9 mouse cellular contexts compared by ENCODE assay signal in the genomic region with DNA sequence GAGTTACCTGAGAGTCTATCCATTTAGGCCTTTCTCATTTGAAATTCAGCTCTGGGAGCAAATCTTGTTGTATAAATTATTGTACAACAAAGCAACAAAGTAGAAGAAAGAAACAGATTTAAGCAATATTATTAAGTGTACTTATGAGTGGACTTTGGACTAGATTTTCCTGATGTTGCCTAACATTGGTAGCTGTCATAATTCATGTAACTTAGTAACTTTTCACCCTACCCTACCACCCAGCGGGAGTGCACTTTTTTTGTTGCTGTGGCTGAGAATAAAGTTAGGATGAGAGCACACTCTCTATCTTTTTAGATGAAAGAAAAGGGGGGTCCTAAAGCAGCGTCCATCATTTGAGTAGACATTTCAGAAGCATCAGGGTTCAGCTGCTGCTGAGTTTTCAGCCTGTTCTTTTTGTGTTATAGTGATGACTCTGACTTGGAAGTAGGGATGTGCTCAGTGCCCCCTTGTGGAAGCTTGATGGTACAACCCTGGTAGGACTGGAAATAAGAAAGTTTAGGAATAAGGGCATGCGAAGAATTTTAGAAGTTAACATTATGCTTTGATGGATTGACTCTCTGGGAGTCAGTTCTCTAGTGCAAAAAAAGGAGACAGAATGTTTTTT. TPM values are rescaled to one million over a fixed set of nuclear protein-coding genes. Genes with fewer than 3 reads are reported as not detected.
DNase-seq lines count a peak whose midpoint lies in the region; ATAC-seq and TF ChIP-seq lines count a peak whose summit lies in the region.
"Had no signal": no experiment of that assay in that cellular context is flagged by ENCODE, and none has a peak within 500 bp of the region (broad histone marks: within the 10 kb centered on the region; RNA-seq: fewer than 3 reads in every experiment).

No protein-coding gene starts in this region.

- H3K4me1 ChIP-seq in hindbrain, embryonic 11.5 days (replicated peaks; ENCODE audit: control insufficient read depth, insufficient read depth, low read length), result no peaks in the 10 kb centered on the region
- 0 out of 2 replicates have a peak, but pooled peaks cover 3% of the 10 kb centered on the region for H3K4me1 ChIP-seq in hindbrain, embryonic 13.5 days (replicated peaks)
- H3K4me1 ChIP-seq in lung, embryonic 14.5 days (ENCODE audit: insufficient read depth), result 0 out of 2 replicates have a peak, but pooled peaks cover 2% of the 10 kb centered on the region

- 61% methylated on average over 3 of the region's 3 CpGs for WGBS in hindbrain, embryonic 11.5 days
- 55% methylated on average over 3 of the region's 3 CpGs for WGBS in hindbrain, embryonic 13.5 days
- WGBS in lung, embryonic 14.5 days, result 43% methylated on average over 3 of the region's 3 CpGs

- intact Hi-C loops in gastrocnemius, postnatal 14 days (cut with DNase I; ENCODE audit: low total_unique reads), result loop anchor here (10.0 kb wide), 1 partner anchor 188 kb away; no protein-coding TSS in a partner anchor

- H3K27ac ChIP-seq in hindbrain, embryonic 11.5 days (ENCODE audit: low read depth, low read length), result no peak overlapping the region
- H3K27ac ChIP-seq in hindbrain, embryonic 13.5 days, result no peak overlapping the region
- H3K27ac ChIP-seq in lung, embryonic 14.5 days (ENCODE audit: low read depth), result no peak overlapping the region
- H3K27ac ChIP-seq: liver, embryonic 15.5 days had no signal

- no peaks in the 10 kb centered on the region for H3K9me3 ChIP-seq in hindbrain, embryonic 11.5 days (ENCODE audit: control insufficient read depth, low read length)
- H3K9me3 ChIP-seq in hindbrain, embryonic 13.5 days, result no peaks in the 10 kb centered on the region
- no peaks in the 10 kb centered on the region for H3K9me3 ChIP-seq in lung, embryonic 14.5 days (ENCODE audit: low read depth, low read length)
- H3K9me3 ChIP-seq: liver, embryonic 15.5 days had no signal

- no peak overlapping the region for H3K9ac ChIP-seq in hindbrain, embryonic 11.5 days (ENCODE audit: low read depth, low read length)
- no peak overlapping the region for H3K9ac ChIP-seq in hindbrain, embryonic 13.5 days
- H3K9ac ChIP-seq in lung, embryonic 14.5 days, result no peak overlapping the region
- H3K9ac ChIP-seq: liver, embryonic 15.5 days had no signal

- no peaks in the 10 kb centered on the region for H3K27me3 ChIP-seq in hindbrain, embryonic 11.5 days (ENCODE audit: control insufficient read depth, insufficient read depth, low read length)
- no peaks in the 10 kb centered on the region for H3K27me3 ChIP-seq in hindbrain, embryonic 13.5 days
- no peaks in the 10 kb centered on the region for H3K27me3 ChIP-seq in lung, embryonic 14.5 days (ENCODE audit: insufficient read depth, low read length)
- H3K27me3 ChIP-seq: liver, embryonic 15.5 days had no signal

- peak; percentile 83 for TF ChIP-seq CTCF in lung, embryonic 14.5 days (IDR thresholded peaks at IDR 0.05; ENCODE audit: low read depth)

- ATAC-seq in hindbrain, embryonic 11.5 days (ENCODE audit: low FRiP score), result no peak
- no peak for ATAC-seq in hindbrain, embryonic 13.5 days (ENCODE audit: low FRiP score)
- peak; percentile 58 for ATAC-seq in lung, embryonic 14.5 days (ENCODE audit: insufficient read depth)

- no peak overlapping the region for H3K4me2 ChIP-seq in hindbrain, embryonic 11.5 days (replicated peaks; ENCODE audit: low read depth, low read length)
- no peak overlapping the region for H3K4me2 ChIP-seq in hindbrain, embryonic 13.5 days
- no peak overlapping the region for H3K4me2 ChIP-seq in lung, embryonic 14.5 days
- H3K4me2 ChIP-seq: liver, embryonic 15.5 days had no signal

- no peaks in the 10 kb centered on the region for H3K36me3 ChIP-seq in hindbrain, embryonic 11.5 days (ENCODE audit: control insufficient read depth, insufficient read depth, low read length)
- H3K36me3 ChIP-seq in hindbrain, embryonic 13.5 days, result peaks cover 10% of the 10 kb centered on the region; the same call in 1 of the 2 replicates
- peaks cover 11% of the 10 kb centered on the region; the same call in 1 of the 2 replicates for H3K36me3 ChIP-seq in lung, embryonic 14.5 days (ENCODE audit: insufficient read depth)

- peak; percentile 56 for DNase-seq in hindbrain, embryonic 11.5 days (ENCODE audit: low spot score)
- peak; percentile 65 for DNase-seq in R1 (ENCODE audit: low read depth, low spot score)
- DNase-seq in cerebellum, postnatal 25 days, result peak; percentile 41 to 63
- peak; percentile 33 for DNase-seq in gastrocnemius, postnatal 14 days
- DNase-seq in kidney, postnatal 25 days, result peak; percentile 61 to 68
- peak; percentile 84 for DNase-seq in lung, embryonic 14.5 days
- peak; percentile 40 for DNase-seq in right cerebral cortex, postnatal 14 days

- no peak overlapping the region for H3K4me3 ChIP-seq in hindbrain, embryonic 11.5 days (ENCODE audit: low read depth, low read length)
- H3K4me3 ChIP-seq in hindbrain, embryonic 13.5 days, result no peak overlapping the region
- H3K4me3 ChIP-seq in lung, embryonic 14.5 days (ENCODE audit: low read depth, low read length), result no peak overlapping the region
- H3K4me3 ChIP-seq: liver, embryonic 15.5 days had no signal

RNA-seq across cellular contexts. Expression of gene Ap3m1, which starts 59.1 kb away (rescaled TPM):
- polyA plus RNA-seq in hindbrain, embryonic 11.5 days (2014; fragmentation: Nextera tagmentation; extraction: Ambion mirVana), result 135 and 138 TPM in 2 replicates
- polyA plus RNA-seq in hindbrain, embryonic 13.5 days (2015; fragmentation: Nextera tagmentation; extraction: Ambion mirVana), result 92.4 and 94.5 TPM in 2 replicates
- total RNA-seq in gastrocnemius, postnatal 14 days (2021), result 10 to 100 TPM; 35.9 to 45.5 TPM
- 82.5 and 86.9 TPM in 2 replicates for polyA plus RNA-seq in lung, embryonic 14.5 days (2014; fragmentation: Nextera tagmentation; extraction: Ambion mirVana)

RNA-seq across cellular contexts. Expression of gene Adk, which starts 59.2 kb away (rescaled TPM):
- polyA plus RNA-seq in hindbrain, embryonic 11.5 days (2014; fragmentation: Nextera tagmentation; extraction: Ambion mirVana), result 107 and 108 TPM in 2 replicates
- polyA plus RNA-seq in hindbrain, embryonic 13.5 days (2015; fragmentation: Nextera tagmentation; extraction: Ambion mirVana), result 42.2 and 42.3 TPM in 2 replicates
- total RNA-seq in gastrocnemius, postnatal 14 days (2021), result 100 to 1,000 TPM in 1 of 2 experiments, 10 to 100 TPM in 1; 93.8 to 101 TPM
- polyA plus RNA-seq in lung, embryonic 14.5 days (2014; fragmentation: Nextera tagmentation; extraction: Ambion mirVana), result 218 and 229 TPM in 2 replicates

Comparison
In these comparisons a context has a peak if more than half of its experiments do, and no peak if none do; other contexts are left out.
1. DNase-seq: peak in every context shown above with its lines; median percentile 84 in lung, embryonic 14.5 days; 65 in R1; 64 in kidney, postnatal 25 days; 56 in hindbrain, embryonic 11.5 days; 52 in cerebellum, postnatal 25 days; 40 in right cerebral cortex, postnatal 14 days; 33 in gastrocnemius, postnatal 14 days.